Mouse (Mus musculus) olfactory bulb, adult 2 months (tissue): ENCODE results near the gene Arpc5. TPM values are rescaled to one million over a fixed set of nuclear protein-coding genes. Genes with fewer than 3 reads are reported as not detected.

ENCODE experiments used
- H3K27ac ChIP-seq: fragments of 200-500 bp; 2 replicates; pipeline ENCODE4 v1.5.1; 2012; ENCODE audit warnings: low read depth, low read length; ENCODE audit not compliant: insufficient read depth
- H3K4me1 ChIP-seq: fragments of 200-500 bp; 2 replicates; pipeline ENCODE4 v1.6.1; 2012; ENCODE audit warnings: low read length; ENCODE audit not compliant: control insufficient read depth, insufficient read depth
- H3K4me3 ChIP-seq: fragments of 200-500 bp; 2 replicates; pipeline ENCODE4 v1.5.1; 2012; ENCODE audit warnings: mild to moderate bottlenecking, low read depth, low read length, moderate library complexity; ENCODE audit not compliant: insufficient read depth
- CTCF ChIP-seq: fragments of 200-500 bp; IDR thresholded peaks from 2 replicates; pipeline ENCODE4 v1.5.1; 2012; ENCODE audit warnings: low read depth, mild to moderate bottlenecking, low read length, moderate library complexity; ENCODE audit not compliant: insufficient read depth
- POLR2A ChIP-seq: fragments of 200-500 bp; IDR thresholded peaks from 2 replicates; pipeline ENCODE4 v1.6.1; 2012; ENCODE audit warnings: mild to moderate bottlenecking, low read depth, low read length, moderate library complexity; ENCODE audit not compliant: insufficient read depth
- WGBS: fragments of 180-500 bp; shearing (Covaris S2); methylation state at CpG from one replicate; pipeline ENCODE4 v1.1.7; 2018; 5-methylcytosine and 5-hydroxymethylcytosine counted together
- polyA plus RNA-seq: library from polyadenylated mRNA; stranded (reverse); fragments of >200 nt; gene quantifications from 2 replicates; pipeline ENCODE4 v1.2.4, GENCODE M21; 2012; ENCODE audit warnings: low replicate concordance; ENCODE audit not compliant: missing spikeins, insufficient read depth, insufficient read length

The Arpc5 gene
- polyA plus RNA-seq = not detected in 2 replicates

GRCm38 (mm10) chr1:152766032-152766772 lies at the start of gene Arpc5, which contains the start of gene Rgl1:
Arpc5 (plus strand) TSS chr1:152766542.
Rgl1 (minus strand) TSS chr1:152766351.
- peaks cover 5% of the 10 kb centered on the region for H3K4me1 ChIP-seq
- peak within 1 kb of the TSS; percentile 92 for H3K4me3 ChIP-seq
- under 1% methylated on average over 86 of the region's 86 CpGs for whole genome bisulfite sequencing
- peak within 1 kb of the TSS; percentile 71 for H3K27ac ChIP-seq
- TF ChIP-seq CTCF (0 out of 2 replicates have a peak, but pooled peaks have one; percentile 22), POLR2A (peak; percentile 58)

DNA sequence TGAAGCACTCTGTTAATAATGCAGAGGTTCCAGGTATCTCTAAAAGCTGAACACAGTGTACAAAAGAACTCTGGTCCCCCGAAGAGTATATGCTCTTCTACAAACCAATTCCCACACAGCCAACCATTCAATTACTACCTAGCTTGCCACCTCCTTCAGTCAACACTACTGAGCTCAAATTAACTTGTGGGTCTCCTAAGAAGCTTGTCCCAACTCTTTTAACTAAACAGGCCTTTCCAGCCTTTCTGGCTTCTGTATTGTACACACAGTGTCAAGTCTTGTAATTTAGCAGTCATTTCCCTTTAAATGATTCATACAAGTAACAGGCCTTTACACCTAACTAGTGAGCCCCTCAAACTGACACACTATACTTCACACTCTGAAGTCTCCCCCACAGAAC lies 49.0 kb upstream of the Arpc5 start:
- no peak for TF ChIP-seq CTCF
- no peak for TF ChIP-seq POLR2A
- Histone ChIP-seq H3K27ac (no peak overlapping the region), H3K4me1 (peaks cover 10% of the 10 kb centered on the region), H3K4me3 (no peak overlapping the region)
- WGBS = 45% methylated on average over 1 of the region's 1 CpGs

DNA sequence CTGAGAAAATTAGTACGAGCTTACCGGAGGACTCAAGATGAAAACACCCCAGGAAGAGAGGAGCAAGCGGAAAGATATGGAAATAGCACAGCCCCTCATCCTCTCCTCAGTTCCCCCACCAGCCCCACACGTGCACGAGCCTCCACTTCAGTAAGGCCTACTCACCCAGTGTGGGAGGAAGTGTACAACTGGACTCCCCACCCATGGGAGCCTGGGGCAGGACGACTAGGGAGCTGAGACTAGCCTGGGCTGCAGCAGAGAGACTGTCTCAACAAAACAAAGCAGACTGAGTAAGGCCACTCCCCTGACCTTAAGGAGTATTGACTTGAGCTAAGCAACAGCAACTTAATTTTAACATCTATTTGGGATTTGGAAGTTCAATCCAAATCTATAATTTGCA lies 48.1 kb upstream of the Arpc5 start:
- WGBS = 43% methylated on average over 6 of the region's 6 CpGs
- H3K4me1 ChIP-seq = peaks cover 10% of the 10 kb centered on the region
- no peak overlapping the region for H3K4me3 ChIP-seq
- H3K27ac ChIP-seq = no peak overlapping the region
- TF ChIP-seq POLR2A (no peak), CTCF (no peak)

DNA sequence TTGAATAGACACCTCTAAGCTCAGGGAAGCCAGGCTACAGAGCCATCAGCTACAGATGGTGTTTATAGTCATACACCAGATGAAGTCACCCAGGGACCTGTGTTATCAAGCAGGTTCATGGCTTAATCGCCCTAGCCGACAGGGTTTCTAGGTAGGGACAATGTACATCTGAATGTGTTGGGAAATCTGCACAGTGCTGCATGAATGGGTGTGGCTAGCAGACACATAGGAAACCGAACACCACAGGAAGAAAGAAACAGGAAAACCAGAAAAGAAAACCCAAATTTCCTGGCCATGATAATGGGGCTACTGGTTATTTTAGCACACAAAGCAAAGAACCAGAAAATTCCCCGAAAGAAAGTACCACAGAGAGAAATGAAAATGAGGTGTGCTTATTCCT lies 45.4 kb upstream of the Arpc5 start:
- 84% methylated on average over 4 of the region's 4 CpGs for WGBS
- no peak for TF ChIP-seq POLR2A
- TF ChIP-seq CTCF = no peak
- Histone ChIP-seq H3K27ac (no peak overlapping the region), H3K4me3 (no peak overlapping the region), H3K4me1 (peaks cover 10% of the 10 kb centered on the region)

DNA sequence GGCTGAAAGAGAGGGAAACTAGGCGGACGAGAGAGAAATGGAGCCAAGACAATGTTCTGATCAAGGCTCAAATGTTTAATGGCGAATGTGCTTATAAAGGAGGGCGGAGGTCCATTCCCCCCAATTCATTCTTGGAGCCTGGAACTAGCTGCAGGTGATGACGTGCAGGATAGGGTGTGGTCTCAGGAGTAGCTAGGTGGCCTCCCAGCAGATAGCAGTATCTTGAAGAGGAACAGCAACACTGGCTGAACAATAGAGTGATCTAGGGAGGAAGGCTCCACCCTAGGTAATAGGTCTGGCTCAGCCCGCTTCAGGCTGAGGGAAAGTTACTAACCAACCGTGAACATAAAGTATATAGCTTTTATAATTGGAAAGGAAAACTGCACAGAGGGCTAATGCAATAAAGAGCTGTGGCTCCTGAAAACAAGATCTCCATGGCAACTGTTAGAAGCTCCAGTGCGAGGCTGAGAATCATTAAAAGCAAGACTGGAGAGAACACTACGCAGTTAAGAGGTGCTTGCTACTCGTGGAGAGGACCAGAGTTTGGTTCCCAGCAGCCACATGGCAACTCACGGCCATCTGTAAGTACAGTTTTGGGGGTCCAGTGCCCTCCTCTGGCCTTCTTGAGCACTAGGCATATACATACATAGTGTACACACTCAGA lies 44.7 kb upstream of the Arpc5 start:
- H3K4me1 ChIP-seq = peaks cover 10% of the 10 kb centered on the region
- no peak overlapping the region for H3K4me3 ChIP-seq
- no peak overlapping the region for H3K27ac ChIP-seq
- no peak for TF ChIP-seq POLR2A
- TF ChIP-seq CTCF = no peak
- WGBS = 73% methylated on average over 11 of the region's 11 CpGs

DNA sequence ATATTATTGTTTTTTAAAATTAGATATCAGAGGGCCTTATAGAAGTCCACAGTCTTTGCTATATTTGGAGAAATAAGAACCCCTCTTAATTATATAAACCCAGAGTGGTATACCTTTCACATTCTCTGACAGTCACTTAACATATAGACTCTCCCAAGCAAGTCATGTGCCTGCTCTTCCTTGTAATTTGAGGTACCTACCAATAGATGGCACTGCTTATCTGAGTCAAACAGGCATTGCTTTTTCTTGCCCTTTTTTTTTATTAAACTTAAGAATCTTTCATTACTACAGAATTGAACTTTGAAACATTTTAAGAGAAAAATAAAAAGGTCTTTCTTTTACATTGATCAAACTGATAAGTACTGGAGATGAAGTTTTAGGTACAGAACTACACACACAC lies 42.1 kb upstream of the Arpc5 start:
- Histone ChIP-seq H3K4me1 (no peaks in the 10 kb centered on the region), H3K27ac (no peak overlapping the region), H3K4me3 (no peak overlapping the region)
- TF ChIP-seq POLR2A (no peak), CTCF (no peak)

GRCm38 (mm10) chr1:152726095-152726494 lies 40.2 kb upstream of the Arpc5 start:
- Histone ChIP-seq H3K4me3 (no peak overlapping the region), H3K27ac (no peak overlapping the region), H3K4me1 (no peaks in the 10 kb centered on the region)
- WGBS = 76% methylated on average over 3 of the region's 3 CpGs
- no peak for TF ChIP-seq CTCF
- no peak for TF ChIP-seq POLR2A

DNA sequence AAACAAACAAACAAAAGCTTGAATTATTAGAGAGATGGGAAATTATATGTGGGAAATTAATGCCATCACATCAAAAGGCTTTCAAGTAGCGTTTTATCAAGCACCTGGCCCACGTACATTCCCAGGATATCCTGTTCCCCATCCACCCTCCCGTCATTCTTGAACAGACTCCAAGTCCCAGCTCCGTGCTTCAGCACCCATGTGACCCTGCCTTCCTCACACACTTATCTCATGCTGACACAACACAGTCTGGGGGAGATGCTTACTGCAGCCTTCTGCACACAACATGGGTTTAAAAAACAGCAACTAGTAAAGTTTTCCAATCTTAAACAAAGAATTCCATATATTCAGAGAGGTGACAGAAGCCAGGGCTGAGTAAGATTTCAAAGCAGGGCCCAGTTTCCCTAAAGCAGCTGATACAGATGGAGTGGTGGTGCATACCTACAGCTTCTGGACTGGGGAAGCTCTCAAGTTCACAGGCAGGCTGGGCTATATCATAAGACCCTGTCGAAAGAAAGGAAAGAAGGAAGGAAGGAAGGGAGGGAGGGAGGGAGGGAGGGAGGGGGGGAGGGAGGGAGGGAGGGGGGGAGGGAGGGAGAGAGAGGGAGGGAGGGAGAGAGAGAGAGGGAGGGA lies 38.6 kb upstream of the Arpc5 start:
- TF ChIP-seq POLR2A (no peak), CTCF (no peak)
- Histone ChIP-seq H3K4me1 (no peaks in the 10 kb centered on the region), H3K4me3 (no peak overlapping the region), H3K27ac (no peak overlapping the region)
- 54% methylated on average over 4 of the region's 5 CpGs for WGBS

- 96% methylated on average over 9 of the region's 9 CpGs for WGBS
- no peak overlapping the region for H3K4me3 ChIP-seq
- no peak for TF ChIP-seq CTCF
- TF ChIP-seq POLR2A = no peak
- H3K27ac ChIP-seq = no peak overlapping the region
- peaks cover 2% of the 10 kb centered on the region; the same call in 1 of the 2 replicates for H3K4me1 ChIP-seq
Observed at GRCm38 (mm10) chr1:152738793-152739192, 27.5 kb upstream of the Arpc5 start.
